Mouse (Mus musculus): Measurements from ENCODE around the gene Maats1. TPM values are rescaled to one million over a fixed set of nuclear protein-coding genes. Genes with fewer than 3 reads are reported as not detected.

Maats1 gene
- polyA plus RNA-seq, 1 experiment from 2014 or later: not detected

DNA sequence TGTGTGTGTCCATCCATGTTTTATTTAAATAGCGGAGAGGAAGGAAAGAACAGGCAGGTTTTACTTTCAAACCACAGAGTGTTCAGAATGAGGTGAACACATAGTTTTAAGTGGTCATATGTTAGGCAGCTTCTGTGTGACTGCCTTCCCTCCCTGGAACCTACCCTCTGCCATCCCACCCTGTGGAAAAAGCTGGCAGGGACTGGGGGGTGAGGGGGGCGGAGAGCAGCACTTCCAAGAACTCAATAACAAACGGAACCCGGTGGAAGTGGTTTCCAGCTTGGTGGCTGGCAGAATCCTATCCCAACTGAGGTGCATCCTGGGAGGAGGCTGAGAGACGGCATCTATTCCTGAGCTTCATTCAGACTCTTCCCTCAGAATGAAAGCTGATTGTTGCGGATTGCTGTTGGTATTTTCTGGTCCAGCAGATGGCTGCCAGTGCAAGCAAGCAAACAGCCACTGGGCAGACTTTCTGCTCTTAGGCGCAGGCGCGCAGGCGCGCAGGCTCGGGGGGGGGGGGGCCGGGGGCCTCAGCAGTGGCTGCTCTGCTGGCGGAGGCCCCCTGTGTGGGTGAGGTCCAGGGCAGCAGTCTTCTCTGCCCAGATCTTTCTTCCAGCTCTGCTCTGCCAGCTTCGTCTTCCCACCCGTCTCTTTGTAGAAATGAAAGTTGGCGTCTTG is 34.4 kb upstream of the Maats1 start:
- H3K9me3 ChIP-seq (ENCODE audit: control insufficient read depth, low read length): no peaks in the 10 kb centered on the region
- H3K27me3 ChIP-seq (ENCODE audit: control insufficient read depth, insufficient read depth, low read length): no peaks in the 10 kb centered on the region
- peak overlapping the region; percentile 44 for H3K4me2 ChIP-seq (ENCODE audit: low read length)
- H3K36me3 ChIP-seq (ENCODE audit: control insufficient read depth, insufficient read depth, low read length): peaks cover 75% of the 10 kb centered on the region
- no peak for ATAC-seq (ENCODE audit: insufficient number of reproducible peaks, insufficient read depth, low FRiP score, low read depth)
- H3K4me3 ChIP-seq (ENCODE audit: control insufficient read depth in 1 of 2, insufficient read depth in 1 of 2, low read depth in 1 of 2, low read length in 2 of 2): peak overlapping the region; percentile 14 to 26; a peak in 3 of 4 replicates
- WGBS: 33% methylated on average over 16 of the region's 17 CpGs
- H3K9ac ChIP-seq (ENCODE audit: low read length): peak overlapping the region; percentile 42
- H3K4me1 ChIP-seq (ENCODE audit: control insufficient read depth in 2 of 2, insufficient read depth in 2 of 2, low read length in 2 of 2): peaks cover 23 to 57% of the 10 kb centered on the region in 2 experiments; a peak in 3 of 4 replicates
- H3K27ac ChIP-seq (replicated peaks in 1 of 2; ENCODE audit: control insufficient read depth in 1 of 2, insufficient read depth in 1 of 2, low read depth in 2 of 2, low read length in 2 of 2): peak overlapping the region; percentile 8 to 47; a peak in 2 of 4 replicates

DNA sequence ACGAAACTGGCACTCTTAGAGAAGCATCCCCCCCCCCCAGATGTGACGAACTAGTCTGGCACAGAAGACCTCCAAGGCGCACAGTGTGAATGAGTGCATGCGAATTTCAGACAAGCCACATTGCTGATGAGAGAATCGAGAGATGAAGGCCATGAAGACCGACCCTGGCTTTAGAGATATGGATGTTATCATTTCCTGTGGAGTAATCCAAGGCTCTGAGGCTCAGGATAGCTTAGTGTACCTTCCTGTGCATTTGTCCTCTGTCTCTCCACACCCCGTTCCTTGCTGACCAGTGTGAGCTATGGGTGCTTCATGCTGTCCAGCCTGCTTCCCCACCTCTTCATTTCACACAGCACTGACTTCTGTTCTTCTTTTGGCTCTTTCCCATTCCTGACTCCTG is 33.2 kb upstream of the Maats1 start:
- Histone ChIP-seq H3K4me2 (ENCODE audit: low read length) (peak overlapping the region; percentile 27), H3K9ac (ENCODE audit: low read length) (0 out of 2 replicates have a peak overlapping the region, but pooled peaks have one; percentile 42), H3K4me3 (ENCODE audit: control insufficient read depth in 1 of 2, insufficient read depth in 1 of 2, low read depth in 1 of 2, low read length in 2 of 2) (no peak overlapping the region), H3K4me1 (ENCODE audit: control insufficient read depth in 2 of 2, insufficient read depth in 2 of 2, low read length in 2 of 2) (peaks cover 27 to 68% of the 10 kb centered on the region in 2 experiments), H3K27me3 (ENCODE audit: control insufficient read depth, insufficient read depth, low read length) (no peaks in the 10 kb centered on the region), H3K36me3 (ENCODE audit: control insufficient read depth, insufficient read depth, low read length) (peaks cover 86% of the 10 kb centered on the region), H3K27ac (replicated peaks in 1 of 2; ENCODE audit: control insufficient read depth in 1 of 2, insufficient read depth in 1 of 2, low read depth in 2 of 2, low read length in 2 of 2) (no peak overlapping the region; a peak in 1 of 4 replicates), H3K9me3 (ENCODE audit: control insufficient read depth, low read length) (no peaks in the 10 kb centered on the region)
- 47% methylated on average over 7 of the region's 7 CpGs for WGBS
- no peak for ATAC-seq (ENCODE audit: insufficient number of reproducible peaks, insufficient read depth, low FRiP score, low read depth)

DNA sequence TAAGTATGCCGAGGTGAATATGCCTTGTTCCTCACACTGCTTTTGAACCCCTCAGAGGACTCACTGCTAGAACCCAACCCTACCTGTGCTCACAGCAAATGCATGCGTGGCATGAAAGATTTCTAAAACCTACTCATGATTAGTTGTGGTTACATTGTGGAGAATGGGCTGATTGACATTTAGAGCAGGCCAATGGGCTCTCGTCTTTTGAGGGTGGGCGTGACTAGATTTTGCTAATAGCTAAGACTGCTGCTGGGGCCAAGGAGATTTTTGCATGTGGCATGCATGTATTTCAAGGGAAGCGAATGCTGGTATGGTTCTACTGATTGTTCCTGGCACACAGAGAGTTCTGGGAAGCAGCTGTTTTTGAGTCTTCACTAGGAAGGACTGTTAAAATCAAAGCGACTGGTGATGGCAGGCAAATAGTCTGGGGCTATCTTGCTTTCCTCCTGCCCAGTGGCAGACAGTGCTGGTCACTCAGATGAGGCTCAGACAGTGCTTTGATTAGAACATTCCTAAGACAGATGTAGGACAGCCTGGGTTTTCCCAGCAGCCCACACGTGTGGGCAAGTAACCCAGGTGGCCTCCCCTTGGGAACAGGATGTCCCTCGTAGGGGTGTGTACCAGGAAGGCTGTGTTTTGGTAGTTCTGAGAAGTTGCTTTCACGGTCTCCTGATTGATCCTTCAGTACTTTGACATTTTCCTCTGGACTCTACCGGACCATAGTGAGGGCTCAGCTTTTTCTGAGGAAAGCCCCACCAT is 32.6 kb upstream of the Maats1 start:
- H3K27ac ChIP-seq (replicated peaks in 1 of 2; ENCODE audit: control insufficient read depth in 1 of 2, insufficient read depth in 1 of 2, low read depth in 2 of 2, low read length in 2 of 2): 0 out of 4 replicates have a peak overlapping the region, but pooled peaks of 1 of the 2 experiments have one; percentile 0
- H3K4me1 ChIP-seq (ENCODE audit: control insufficient read depth in 2 of 2, insufficient read depth in 2 of 2, low read length in 2 of 2): peaks cover 31 to 74% of the 10 kb centered on the region in 2 experiments
- no peaks in the 10 kb centered on the region for H3K27me3 ChIP-seq (ENCODE audit: control insufficient read depth, insufficient read depth, low read length)
- no peaks in the 10 kb centered on the region for H3K9me3 ChIP-seq (ENCODE audit: control insufficient read depth, low read length)
- ATAC-seq (ENCODE audit: insufficient number of reproducible peaks, insufficient read depth, low FRiP score, low read depth): no peak
- H3K9ac ChIP-seq (ENCODE audit: low read length): peak overlapping the region; percentile 44; the same call in 1 of the 2 replicates
- H3K36me3 ChIP-seq (ENCODE audit: control insufficient read depth, insufficient read depth, low read length): peaks cover 92% of the 10 kb centered on the region
- 56% methylated on average over 10 of the region's 10 CpGs for WGBS
- H3K4me3 ChIP-seq (ENCODE audit: control insufficient read depth in 1 of 2, insufficient read depth in 1 of 2, low read depth in 1 of 2, low read length in 2 of 2): peak overlapping the region in 1 of 2 experiments; percentile 6; a peak in 1 of 4 replicates
- H3K4me2 ChIP-seq (ENCODE audit: low read length): peak overlapping the region; percentile 35

DNA sequence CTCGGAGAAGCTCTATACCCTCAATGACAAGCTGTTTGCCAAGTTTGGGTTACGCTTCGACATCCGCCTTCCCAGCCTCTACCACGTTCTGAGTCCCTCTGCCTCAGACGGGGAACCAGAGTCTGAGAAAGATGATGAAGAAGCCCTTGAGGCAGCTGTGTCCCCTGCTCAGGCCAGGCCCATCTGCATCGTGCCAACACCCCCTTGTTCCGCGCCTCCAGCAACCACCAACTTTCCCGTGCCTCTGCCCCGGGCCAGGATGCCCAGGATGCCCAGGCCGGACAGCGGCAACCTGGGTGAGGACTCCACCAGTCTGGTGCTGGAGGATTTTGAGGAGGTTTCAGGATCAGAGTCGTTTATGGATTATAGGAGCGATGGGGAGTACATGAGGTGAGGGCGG is 32.0 kb upstream of the Maats1 start:
- H3K4me3 ChIP-seq (ENCODE audit: control insufficient read depth in 1 of 2, insufficient read depth in 1 of 2, low read depth in 1 of 2, low read length in 2 of 2): no peak overlapping the region
- no peaks in the 10 kb centered on the region for H3K27me3 ChIP-seq (ENCODE audit: control insufficient read depth, insufficient read depth, low read length)
- H3K9ac ChIP-seq (ENCODE audit: low read length): 0 out of 2 replicates have a peak overlapping the region, but pooled peaks have one; percentile 44
- H3K9me3 ChIP-seq (ENCODE audit: control insufficient read depth, low read length): no peaks in the 10 kb centered on the region
- H3K36me3 ChIP-seq (ENCODE audit: control insufficient read depth, insufficient read depth, low read length): peaks cover 95% of the 10 kb centered on the region
- no peak for ATAC-seq (ENCODE audit: insufficient number of reproducible peaks, insufficient read depth, low FRiP score, low read depth)
- peaks cover 35 to 77% of the 10 kb centered on the region in 2 experiments for H3K4me1 ChIP-seq (ENCODE audit: control insufficient read depth in 2 of 2, insufficient read depth in 2 of 2, low read length in 2 of 2)
- no peak overlapping the region for H3K27ac ChIP-seq (replicated peaks in 1 of 2; ENCODE audit: control insufficient read depth in 1 of 2, insufficient read depth in 1 of 2, low read depth in 2 of 2, low read length in 2 of 2)
- peak overlapping the region; percentile 35 for H3K4me2 ChIP-seq (ENCODE audit: low read length)
- WGBS: 73% methylated on average over 16 of the region's 16 CpGs

DNA sequence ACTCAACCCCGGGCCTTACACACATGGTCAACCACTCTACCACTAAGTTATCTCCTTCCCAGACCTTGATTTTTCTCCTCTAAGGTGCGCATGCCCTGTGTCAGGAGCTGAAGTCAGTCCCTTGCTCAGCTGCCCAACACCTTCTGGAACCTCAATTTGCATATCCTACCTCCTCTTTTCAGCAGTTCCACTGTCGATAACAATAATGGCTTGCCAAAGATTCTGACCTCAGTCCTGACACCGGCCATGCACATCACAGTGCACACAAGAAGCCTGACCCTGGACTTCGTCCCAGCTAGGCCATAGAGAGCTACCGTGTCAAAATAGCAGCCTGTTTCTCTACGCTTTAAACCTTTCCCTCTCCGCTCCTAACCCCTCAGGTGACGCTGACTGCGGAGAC is 31.5 kb upstream of the Maats1 start:
- peaks cover 95% of the 10 kb centered on the region for H3K36me3 ChIP-seq (ENCODE audit: control insufficient read depth, insufficient read depth, low read length)
- no peak for ATAC-seq (ENCODE audit: insufficient number of reproducible peaks, insufficient read depth, low FRiP score, low read depth)
- 60% methylated on average over 10 of the region's 10 CpGs for WGBS
- no peak overlapping the region; a peak in 1 of 4 replicates for H3K27ac ChIP-seq (replicated peaks in 1 of 2; ENCODE audit: control insufficient read depth in 1 of 2, insufficient read depth in 1 of 2, low read depth in 2 of 2, low read length in 2 of 2)
- peaks cover 36 to 81% of the 10 kb centered on the region in 2 experiments for H3K4me1 ChIP-seq (ENCODE audit: control insufficient read depth in 2 of 2, insufficient read depth in 2 of 2, low read length in 2 of 2)
- no peak overlapping the region for H3K9ac ChIP-seq (ENCODE audit: low read length)
- no peak overlapping the region for H3K4me3 ChIP-seq (ENCODE audit: control insufficient read depth in 1 of 2, insufficient read depth in 1 of 2, low read depth in 1 of 2, low read length in 2 of 2)
- H3K27me3 ChIP-seq (ENCODE audit: control insufficient read depth, insufficient read depth, low read length): no peaks in the 10 kb centered on the region
- peak overlapping the region; percentile 35; the same call in 1 of the 2 replicates for H3K4me2 ChIP-seq (ENCODE audit: low read length)
- no peaks in the 10 kb centered on the region for H3K9me3 ChIP-seq (ENCODE audit: control insufficient read depth, low read length)

DNA sequence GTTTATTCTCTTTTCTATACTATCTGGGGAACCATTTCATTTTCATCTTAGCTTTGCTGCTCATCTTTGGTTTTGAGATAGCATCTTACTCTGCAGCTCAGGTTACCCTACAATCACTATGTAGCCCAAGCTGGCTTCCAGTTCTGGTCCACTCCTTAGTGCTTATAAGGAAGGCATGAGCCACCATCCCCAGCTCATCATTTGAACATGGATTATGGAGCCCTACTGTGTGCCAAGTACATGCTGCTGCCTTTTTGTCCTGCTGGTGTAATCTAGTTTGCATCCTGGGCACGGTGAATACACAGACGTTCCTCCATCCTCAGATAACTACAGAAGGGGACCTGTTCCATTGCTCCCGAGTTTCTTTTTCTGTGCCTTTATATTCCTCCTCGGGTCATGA is 30.9 kb upstream of the Maats1 start:
- H3K4me1 ChIP-seq (ENCODE audit: control insufficient read depth in 2 of 2, insufficient read depth in 2 of 2, low read length in 2 of 2): peaks cover 37 to 84% of the 10 kb centered on the region in 2 experiments
- H3K27me3 ChIP-seq (ENCODE audit: control insufficient read depth, insufficient read depth, low read length): no peaks in the 10 kb centered on the region
- peaks cover 93% of the 10 kb centered on the region for H3K36me3 ChIP-seq (ENCODE audit: control insufficient read depth, insufficient read depth, low read length)
- no peak overlapping the region for H3K9ac ChIP-seq (ENCODE audit: low read length)
- no peak overlapping the region for H3K27ac ChIP-seq (replicated peaks in 1 of 2; ENCODE audit: control insufficient read depth in 1 of 2, insufficient read depth in 1 of 2, low read depth in 2 of 2, low read length in 2 of 2)
- WGBS: 62% methylated on average over 4 of the region's 4 CpGs
- 0 out of 2 replicates have a peak overlapping the region, but pooled peaks have one; percentile 14 for H3K4me2 ChIP-seq (ENCODE audit: low read length)
- no peaks in the 10 kb centered on the region for H3K9me3 ChIP-seq (ENCODE audit: control insufficient read depth, low read length)
- no peak for ATAC-seq (ENCODE audit: insufficient number of reproducible peaks, insufficient read depth, low FRiP score, low read depth)
- no peak overlapping the region for H3K4me3 ChIP-seq (ENCODE audit: control insufficient read depth in 1 of 2, insufficient read depth in 1 of 2, low read depth in 1 of 2, low read length in 2 of 2)

DNA sequence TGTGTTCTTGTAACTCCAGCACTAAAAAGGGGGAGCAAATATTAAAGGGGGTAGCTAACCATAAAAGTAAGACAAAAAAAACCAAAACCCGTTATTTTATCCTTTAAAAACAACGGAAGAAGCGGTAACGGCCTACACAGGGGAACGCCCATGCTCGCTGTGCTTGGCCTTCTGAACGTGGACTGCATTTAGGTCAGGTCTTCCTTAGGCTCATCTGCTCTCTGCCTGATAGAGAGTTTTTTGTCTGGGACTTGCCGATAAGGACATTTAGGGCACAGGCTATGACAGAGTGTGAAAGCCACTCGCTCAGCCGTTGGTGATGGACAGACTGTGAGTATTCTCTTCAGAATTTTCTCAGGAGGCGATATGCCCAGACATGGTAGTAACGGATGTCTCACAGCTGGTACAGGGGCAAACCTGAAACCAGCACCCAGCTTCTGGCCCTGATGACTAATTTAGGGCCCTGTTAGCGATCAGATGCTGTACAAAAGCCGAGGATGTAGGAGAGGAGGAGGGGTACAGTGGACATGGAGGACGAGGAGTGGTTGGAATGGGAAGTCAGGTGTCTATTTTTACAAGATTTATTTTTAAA is 29.9 kb upstream of the Maats1 start:
- WGBS: 58% methylated on average over 15 of the region's 15 CpGs

More for the DNA sequence above, 29.9 kb upstream of the Maats1 start:
- H3K9me3 ChIP-seq (ENCODE audit: control insufficient read depth, low read length): no peaks in the 10 kb centered on the region
- peak overlapping the region; percentile 11; the same call in 1 of the 2 replicates for H3K4me2 ChIP-seq (ENCODE audit: low read length)
- H3K27me3 ChIP-seq (ENCODE audit: control insufficient read depth, insufficient read depth, low read length): no peaks in the 10 kb centered on the region
- H3K9ac ChIP-seq (ENCODE audit: low read length): peak overlapping the region; percentile 26; the same call in 1 of the 2 replicates
- peaks cover 82% of the 10 kb centered on the region for H3K36me3 ChIP-seq (ENCODE audit: control insufficient read depth, insufficient read depth, low read length)
- ATAC-seq (ENCODE audit: insufficient number of reproducible peaks, insufficient read depth, low FRiP score, low read depth): no peak
- H3K4me3 ChIP-seq (ENCODE audit: control insufficient read depth in 1 of 2, insufficient read depth in 1 of 2, low read depth in 1 of 2, low read length in 2 of 2): no peak overlapping the region
- H3K4me1 ChIP-seq (ENCODE audit: control insufficient read depth in 2 of 2, insufficient read depth in 2 of 2, low read length in 2 of 2): peaks cover 34 to 80% of the 10 kb centered on the region in 2 experiments
- H3K27ac ChIP-seq (replicated peaks in 1 of 2; ENCODE audit: control insufficient read depth in 1 of 2, insufficient read depth in 1 of 2, low read depth in 2 of 2, low read length in 2 of 2): peak overlapping the region in 1 of 2 experiments; percentile 29; a peak in 1 of 4 replicates

Measured in heart, embryonic 14.5 days (tissue).